Mouse (Mus musculus) left cerebral cortex, postnatal 14 days (tissue): Measurements from ENCODE around the gene Arhgdia. TPM values are rescaled to one million over a fixed set of nuclear protein-coding genes. Genes with fewer than 3 reads are reported as not detected.

Experiments used
- DNase-seq, 2 experiments: peaks; one replicate each; pipeline ENCODE4 v3.0.0; 2021 to 2022; ENCODE audit warnings: low spot score in 2 of 2, mixed read lengths in 1 of 2
- intact Hi-C: fragments of 180-260 bp; cut with DNase I; formaldehyde crosslinking; loops from one replicate; pipeline ENCODE4 v1.15.1; 2025
- total RNA-seq, 2 experiments: library from RNA; stranded (reverse); gene quantifications; 2 replicates each; pipeline ENCODE4 v1.2.3; 2021

Arhgdia gene
- total RNA-seq, 2 experiments from 2014 or later, result 397 to 401 TPM

DNA sequence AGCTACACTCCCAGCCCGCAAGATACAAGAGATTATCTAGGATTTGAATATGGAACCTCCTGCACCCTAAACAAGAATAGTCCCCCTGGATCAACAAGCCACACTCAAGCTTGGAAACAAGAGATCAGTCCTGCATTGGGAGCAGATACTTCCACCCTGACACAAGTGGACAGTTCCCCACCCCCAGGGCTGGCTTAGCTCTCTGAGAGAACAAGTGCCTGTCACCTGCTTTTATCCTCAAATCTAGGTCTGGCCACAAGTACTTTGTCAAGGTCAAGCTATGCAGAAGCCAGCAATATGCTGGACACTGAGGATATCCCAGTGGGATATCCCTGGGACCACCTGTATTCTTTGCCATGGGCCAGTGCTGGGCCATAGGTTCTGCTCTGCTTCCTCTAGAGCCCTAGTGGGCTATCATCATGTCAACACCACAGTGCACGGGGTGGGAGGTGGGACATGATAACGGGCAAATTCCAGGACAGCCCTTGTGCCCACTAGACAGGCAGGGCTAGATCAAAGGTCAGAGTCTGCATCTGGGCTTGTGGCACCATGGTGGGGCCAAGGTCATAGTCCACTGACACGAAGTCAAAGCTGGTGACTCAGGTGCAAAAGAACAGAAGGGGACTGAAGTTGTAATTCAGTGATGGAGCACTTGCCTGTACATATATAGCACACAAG is 35.3 kb upstream of the Arhgdia start:
- intact Hi-C loops, result loop anchor here (5.0 kb wide), 1 partner anchor 99 kb away; no protein-coding TSS in a partner anchor
- DNase-seq, result no peak

DNA sequence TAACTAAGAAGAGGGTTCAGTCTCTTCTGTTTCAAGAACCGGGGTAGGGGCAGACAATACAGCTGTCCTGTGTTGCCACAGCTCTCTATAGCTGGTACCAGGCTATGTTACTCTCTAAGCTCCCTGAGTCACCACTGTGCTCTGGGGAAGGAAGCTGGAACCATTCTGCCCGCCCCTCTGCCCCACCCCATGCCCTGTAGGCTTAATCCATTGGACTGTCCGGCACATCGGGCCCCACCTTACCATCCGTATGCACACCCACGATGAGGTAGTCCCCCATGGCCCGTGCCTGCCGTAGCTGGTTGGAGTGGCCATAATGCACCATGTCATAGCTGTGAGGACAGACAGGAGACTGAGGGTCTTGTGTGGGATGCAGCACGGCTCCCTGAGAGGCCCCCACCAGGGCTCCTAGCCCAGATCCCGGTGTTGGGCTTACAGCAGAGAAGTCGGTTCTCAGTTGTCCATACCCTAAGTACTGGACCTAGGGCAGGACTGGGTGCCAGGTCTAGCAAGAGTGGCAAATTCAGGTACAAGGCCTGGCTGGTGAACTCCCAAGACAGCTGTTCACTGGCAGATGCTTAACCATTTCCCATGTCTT is 34.3 kb upstream of the Arhgdia start:
- no peak for DNase-seq
- intact Hi-C loops, result loop anchor here (5.0 kb wide), 1 partner anchor 98 kb away; no protein-coding TSS in a partner anchor

GRCm38 (mm10) chr11:120615167-120615566 is 33.7 kb upstream of the Arhgdia start:
- DNase-seq, result no peak
- intact Hi-C loops, result loop anchor here (5.0 kb wide), 1 partner anchor 98 kb away; no protein-coding TSS in a partner anchor

DNA sequence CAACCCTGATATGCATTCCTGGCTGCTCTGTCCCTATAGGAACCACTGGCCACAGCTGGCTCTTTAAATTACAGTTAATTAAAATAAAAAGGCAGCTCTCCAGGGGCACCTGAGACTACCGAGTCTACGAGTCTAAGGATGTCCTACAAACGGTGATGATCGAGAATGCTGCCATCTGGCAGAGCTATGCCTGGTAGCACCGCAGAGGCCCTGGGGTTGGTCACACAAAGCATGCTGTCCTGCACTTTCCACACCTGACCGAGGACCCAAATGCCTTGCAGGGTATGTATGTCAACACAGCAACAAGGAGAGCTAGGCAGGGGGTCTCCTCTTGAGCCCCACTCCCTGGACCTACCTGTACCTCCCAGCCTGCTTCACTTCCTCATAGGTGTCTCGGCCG is 32.6 kb upstream of the Arhgdia start:
- intact Hi-C loops, result no loop called here
- DNase-seq, result no peak

DNA sequence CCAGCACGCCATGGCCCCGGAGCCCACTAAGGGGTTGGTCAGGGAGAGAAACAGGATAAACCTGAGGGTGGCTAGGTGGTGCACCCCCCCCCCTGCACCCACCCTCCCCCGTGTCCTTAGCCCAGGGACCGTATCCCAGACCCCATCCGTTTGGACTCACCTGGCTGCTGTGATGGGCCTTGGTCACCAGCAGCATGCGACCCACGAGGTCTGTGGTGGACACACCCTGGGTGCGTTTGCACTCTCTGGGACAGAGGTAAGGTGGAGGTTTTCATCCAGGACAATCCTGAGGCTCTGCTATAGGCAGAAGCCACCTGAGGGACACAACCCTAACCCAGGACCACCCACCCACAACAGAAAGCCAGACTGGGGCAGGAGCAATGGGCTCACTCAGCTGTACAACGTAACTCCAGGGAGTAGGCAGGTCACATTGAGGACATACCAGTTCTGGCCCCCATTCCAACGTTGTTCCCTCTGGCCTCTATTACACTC is 32.1 kb upstream of the Arhgdia start:
- no peak for DNase-seq
- intact Hi-C loops, result no loop called here

- intact Hi-C loops, result no loop called here
- DNase-seq, result peak; percentile 71 to 86
Observed at GRCm38 (mm10) chr11:120612763-120613162, 31.3 kb upstream of the Arhgdia start.

GRCm38 (mm10) chr11:120610477-120611046 is 29.1 kb upstream of the Arhgdia start:
- intact Hi-C loops, result no loop called here

DNA sequence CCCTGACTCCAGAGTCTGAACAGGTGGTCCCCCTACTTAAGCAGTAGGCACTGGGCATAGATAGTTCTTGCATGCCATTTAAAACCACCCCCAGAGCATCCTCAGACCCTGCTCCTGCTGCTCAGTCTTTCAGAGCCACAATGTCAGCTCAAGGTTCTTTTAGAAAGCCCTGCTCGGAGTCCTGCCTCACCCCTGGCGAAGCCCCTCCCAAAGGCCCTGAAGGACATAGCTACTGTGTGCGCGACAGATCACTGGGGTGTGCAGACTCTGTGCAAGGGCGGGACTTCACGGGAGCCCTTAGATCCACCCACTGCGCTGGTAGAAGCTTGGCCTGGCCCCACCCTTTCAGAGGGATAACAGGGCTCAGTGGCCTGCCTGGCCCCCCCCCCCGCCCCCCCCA is 27.8 kb upstream of the Arhgdia start:
- intact Hi-C loops, result no loop called here
- DNase-seq, result no peak

More at GRCm38 (mm10) chr11:120610477-120611046, 29.1 kb upstream of the Arhgdia start:
- no peak for DNase-seq

DNA sequence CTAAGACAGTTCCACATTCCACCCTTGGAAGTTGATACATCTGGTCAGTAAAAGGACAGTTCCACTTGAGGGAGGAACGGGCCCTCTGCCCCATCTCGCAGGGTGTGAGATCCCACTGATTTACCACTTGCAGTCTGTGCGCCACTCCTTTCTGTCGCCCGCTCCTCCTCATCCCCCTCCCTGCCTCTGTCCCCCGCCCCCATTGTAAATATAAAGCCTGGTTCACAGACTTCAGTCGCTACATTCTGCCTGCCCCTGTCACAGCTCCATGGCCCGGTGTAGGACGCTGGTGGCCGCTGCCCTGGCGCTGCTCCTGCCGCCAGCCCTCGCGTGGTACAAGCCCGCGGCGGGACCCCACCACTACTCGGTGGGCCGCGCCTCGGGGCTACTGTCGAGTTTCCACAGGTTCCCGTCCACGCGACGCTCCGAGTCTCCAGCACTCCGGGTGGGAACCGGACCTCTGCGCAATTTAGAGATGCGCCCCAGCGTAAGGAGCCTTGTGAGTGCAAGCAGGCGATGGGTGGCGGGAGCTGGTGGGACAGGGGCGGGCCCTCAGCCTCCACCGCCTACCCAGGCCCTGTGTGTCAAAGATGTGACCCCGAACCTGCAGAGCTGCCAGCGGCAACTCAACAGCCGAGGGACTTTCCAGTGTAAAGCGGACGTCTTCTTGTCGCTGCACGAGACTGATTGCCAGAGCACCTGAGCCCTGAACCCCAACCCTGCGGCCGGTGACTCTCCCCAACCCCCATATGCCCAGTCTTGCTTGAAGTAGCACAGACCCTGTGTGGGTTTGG is 27.0 kb upstream of the Arhgdia start, which contains the start of gene Npb:
Npb (plus strand) TSS at position 237 of the 794 bp plus-strand sequence.
- no peak for DNase-seq
- intact Hi-C loops, result no loop called here

DNA sequence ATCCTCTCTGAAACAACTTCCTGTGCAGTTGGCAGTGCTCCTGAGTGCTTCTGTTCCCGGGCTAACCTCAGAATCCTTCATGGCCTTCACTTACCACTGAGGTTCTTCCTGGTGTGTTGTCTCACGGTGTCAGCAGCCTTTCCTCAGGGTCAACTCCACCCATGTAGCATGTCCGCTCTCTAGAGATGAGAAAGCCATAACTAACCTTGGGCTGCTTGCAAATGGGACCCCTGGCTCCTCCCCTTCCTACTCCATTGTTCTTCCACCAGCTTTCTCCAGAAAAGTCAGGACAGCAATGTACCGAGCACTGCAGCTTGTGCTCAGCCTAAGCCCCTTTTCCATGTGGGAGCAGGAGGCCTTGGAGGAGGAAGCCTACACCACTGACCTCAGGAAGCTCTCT is 25.3 kb upstream of the Arhgdia start:
- no peak for DNase-seq
- intact Hi-C loops, result no loop called here

- intact Hi-C loops, result no loop called here
- no peak for DNase-seq
Observed at GRCm38 (mm10) chr11:120605667-120606066, 24.2 kb upstream of the Arhgdia start.

GRCm38 (mm10) chr11:120603545-120603944 is 22.1 kb upstream of the Arhgdia start:
- intact Hi-C loops, result no loop called here
- no peak for DNase-seq

DNA sequence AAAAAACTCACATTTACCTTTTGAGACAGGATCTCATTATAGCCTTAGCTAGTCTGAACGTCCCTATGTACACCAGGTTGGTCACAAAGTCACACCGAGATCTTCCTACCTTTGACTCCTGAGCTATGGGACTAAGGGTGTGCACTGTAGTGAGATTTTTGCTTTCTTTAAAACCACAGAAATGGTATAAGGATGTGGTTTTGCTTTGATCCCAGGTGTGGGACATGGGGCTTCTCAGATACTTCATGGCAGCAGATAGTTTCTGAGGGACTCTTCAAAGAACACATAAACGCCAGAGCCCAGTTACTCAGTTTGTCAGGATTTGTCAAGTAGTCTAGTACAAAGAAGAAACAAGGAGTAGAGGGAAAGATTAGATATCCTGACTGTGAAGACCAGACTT is 19.3 kb upstream of the Arhgdia start:
- intact Hi-C loops, result no loop called here

DNA sequence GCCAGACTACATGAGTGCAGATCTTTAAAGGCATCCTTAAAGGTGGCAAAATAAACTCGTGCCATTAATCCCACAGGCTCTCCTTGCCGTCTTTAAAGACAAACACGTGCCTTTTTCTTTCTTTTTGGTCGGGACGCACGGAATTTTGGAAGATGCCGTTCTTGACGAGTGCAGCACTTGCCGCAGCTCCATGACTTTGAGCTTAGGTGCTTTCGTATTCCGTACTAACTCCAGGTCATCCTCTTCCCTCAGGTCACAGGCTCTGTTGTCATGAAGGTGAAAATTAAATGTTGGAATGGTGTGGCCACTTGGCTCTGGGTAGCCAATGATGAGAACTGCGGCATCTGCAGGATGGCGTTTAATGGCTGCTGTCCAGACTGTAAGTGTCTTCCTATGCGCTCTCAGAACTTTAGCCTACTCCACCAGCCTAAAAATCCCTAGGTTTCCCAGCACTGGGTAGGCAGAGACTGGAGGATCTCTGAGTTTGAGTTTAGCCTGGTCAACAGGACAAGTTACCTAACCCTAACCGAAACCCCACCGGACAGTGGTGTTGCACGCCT is 17.6 kb upstream of the Arhgdia start:
- DNase-seq, result no peak
- intact Hi-C loops, result no loop called here

More for the DNA sequence above, 19.3 kb upstream of the Arhgdia start:
- DNase-seq, result no peak

DNA sequence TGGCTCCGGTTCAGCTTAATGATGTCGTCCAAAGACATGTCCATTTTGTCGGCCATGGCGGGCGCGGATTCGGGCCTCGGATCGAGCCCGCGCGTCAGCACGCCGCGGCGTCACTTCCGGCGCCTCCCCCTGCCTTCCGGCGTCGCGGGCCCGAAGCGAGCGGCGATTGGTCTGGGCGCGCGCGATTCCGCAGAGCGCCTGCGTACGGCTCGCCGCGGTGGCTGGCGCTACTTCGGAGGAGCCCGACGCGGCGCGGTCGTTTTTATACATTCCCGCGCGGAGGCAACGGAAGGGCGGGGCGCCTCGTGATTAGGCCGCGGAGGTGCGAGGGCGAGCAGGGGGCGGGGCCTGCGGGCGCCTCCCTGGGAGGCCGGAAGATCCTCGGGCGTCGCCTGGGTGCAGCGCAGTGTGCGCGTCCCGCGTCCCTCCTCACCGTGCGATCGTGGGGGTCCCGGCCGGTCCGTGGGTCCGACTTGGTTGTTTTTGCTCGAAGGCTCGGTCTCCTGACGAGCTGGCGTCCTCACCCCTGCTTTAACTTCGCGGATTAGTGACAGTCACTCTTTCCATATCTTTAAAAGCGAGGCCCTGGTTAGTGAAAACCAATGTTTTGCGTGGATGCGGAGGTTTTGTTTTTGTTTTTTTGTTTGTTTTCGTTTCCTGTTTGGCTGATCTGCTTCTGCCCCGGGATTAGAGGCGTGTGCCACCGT is 17.0 kb upstream of the Arhgdia start, which contains the start of the genes Alyref and Anapc11:
Alyref (minus strand) TSS at position 83 of the 707 bp plus-strand sequence.
Anapc11 (plus strand) TSS at position 139 of the 707 bp plus-strand sequence.
- intact Hi-C loops, result no loop called here
- peak; percentile 92 to 95 for DNase-seq

DNA sequence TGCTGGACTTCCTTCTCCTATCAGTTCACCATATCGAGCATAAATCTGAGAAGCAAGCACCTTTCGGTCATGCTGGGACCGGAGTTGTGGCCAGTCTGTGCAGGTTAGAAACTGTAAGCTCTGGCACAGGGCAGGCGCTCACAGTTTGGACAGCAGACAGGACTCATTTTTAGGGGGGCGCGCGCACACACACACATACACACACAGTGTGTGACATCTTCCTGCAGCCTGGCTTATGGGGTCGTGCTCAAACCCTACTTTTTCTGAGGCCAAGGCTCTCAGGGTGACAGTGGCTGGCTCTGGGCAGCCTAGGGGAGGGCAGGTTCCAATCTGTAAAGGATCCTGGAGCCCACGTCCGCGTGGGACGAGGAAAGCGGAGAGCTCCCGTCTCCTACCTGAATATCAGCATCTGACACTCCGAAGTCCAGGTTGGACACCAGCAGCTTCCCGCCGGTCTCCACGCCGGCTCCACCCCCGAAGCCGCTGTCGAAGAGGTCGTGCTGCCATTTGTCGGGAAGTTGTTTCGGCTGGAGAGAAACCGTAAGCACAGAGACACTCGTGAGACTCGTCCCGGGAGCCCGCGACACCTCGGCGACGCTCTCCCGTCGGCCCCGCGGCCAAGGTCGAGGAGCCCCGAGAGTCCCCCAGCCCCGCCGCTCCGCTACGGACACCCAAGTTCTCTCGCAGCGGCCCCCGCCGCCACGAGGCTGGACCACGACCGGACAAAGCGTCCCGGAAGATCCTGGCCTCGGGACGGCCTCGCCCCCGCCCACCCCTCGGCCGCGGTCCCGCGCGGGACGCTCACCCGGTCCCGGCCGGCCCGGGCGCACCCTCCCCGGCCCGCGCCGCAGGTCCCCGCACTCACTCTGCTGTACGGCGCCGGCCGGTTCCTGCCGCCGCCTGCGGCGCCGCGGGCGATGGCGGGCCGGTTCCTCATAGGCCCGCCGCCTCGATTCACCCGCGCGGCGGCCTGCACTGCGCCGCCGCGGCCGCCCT is 16.1 kb upstream of the Arhgdia start:
- intact Hi-C loops, result no loop called here
- no peak for DNase-seq

- intact Hi-C loops, result no loop called here
- DNase-seq, result no peak
Observed at GRCm38 (mm10) chr11:120588531-120588930, 7.1 kb upstream of the Arhgdia start.
